Mouse (Mus musculus) E14TG2a.4 (cell line): Measurements from ENCODE around the gene Tec.

Source experiments
- H3K27me3 ChIP-seq: 2 replicates; pipeline ENCODE4 v1.6.1; 2014; ENCODE audit warnings: low read length, control low read depth; ENCODE audit not compliant: insufficient read depth
- H3K36me3 ChIP-seq: 2 replicates; pipeline ENCODE4 v1.6.1; 2014; ENCODE audit warnings: low read length, control low read depth; ENCODE audit not compliant: insufficient read depth
- H3K4me1 ChIP-seq: replicated peaks from 2 replicates; pipeline ENCODE4 v1.6.1; 2014; ENCODE audit warnings: low read depth, low read length, control low read depth
- H3K4me3 ChIP-seq: replicated peaks from 2 replicates; pipeline ENCODE4 v1.5.1; 2014; ENCODE audit warnings: mild to moderate bottlenecking, low read length
- H3K9me3 ChIP-seq: 2 replicates; pipeline ENCODE4 v1.6.1; 2014; ENCODE audit warnings: low read length, control low read depth
- CTCF ChIP-seq: conservative IDR thresholded peaks from 2 replicates; pipeline ENCODE4 v1.5.1; 2014; ENCODE audit warnings: low read length
- NANOG ChIP-seq: IDR thresholded peaks from 2 replicates; pipeline ENCODE4 v1.6.1; 2014; ENCODE audit warnings: borderline replicate concordance, low read length, mixed read lengths
- POU5F1 ChIP-seq: IDR thresholded peaks from 2 replicates; pipeline ENCODE4 v1.6.1; 2014; ENCODE audit warnings: low read length, borderline replicate concordance

The Tec gene

DNA sequence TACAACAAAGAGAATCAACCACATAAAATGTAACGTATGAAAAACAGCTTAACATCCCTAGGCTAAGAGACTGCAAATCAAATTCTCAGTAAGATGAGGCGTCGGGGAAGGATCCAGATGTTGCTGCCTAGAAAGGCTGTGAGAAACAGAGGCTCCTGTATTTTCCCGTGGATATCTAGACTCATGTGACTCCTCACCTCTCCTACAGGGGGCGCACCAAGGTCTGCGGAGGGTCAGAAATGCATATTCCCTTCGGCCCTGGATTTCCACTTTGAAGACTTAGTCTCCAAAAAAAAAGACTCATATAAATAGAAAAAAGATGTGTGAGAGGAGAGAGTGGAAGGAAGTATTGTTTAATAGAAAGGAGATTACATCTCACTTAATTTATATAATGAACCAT lies 147.7 kb downstream of the Tec start:
- no peaks in the 10 kb centered on the region for H3K27me3 ChIP-seq
- H3K9me3 ChIP-seq = no peaks in the 10 kb centered on the region
- no peaks in the 10 kb centered on the region for H3K4me1 ChIP-seq
- TF ChIP-seq POU5F1 (no peak), CTCF (peak; percentile 43), NANOG (no peak)
- H3K36me3 ChIP-seq = no peaks in the 10 kb centered on the region
- H3K4me3 ChIP-seq = no peak overlapping the region

DNA sequence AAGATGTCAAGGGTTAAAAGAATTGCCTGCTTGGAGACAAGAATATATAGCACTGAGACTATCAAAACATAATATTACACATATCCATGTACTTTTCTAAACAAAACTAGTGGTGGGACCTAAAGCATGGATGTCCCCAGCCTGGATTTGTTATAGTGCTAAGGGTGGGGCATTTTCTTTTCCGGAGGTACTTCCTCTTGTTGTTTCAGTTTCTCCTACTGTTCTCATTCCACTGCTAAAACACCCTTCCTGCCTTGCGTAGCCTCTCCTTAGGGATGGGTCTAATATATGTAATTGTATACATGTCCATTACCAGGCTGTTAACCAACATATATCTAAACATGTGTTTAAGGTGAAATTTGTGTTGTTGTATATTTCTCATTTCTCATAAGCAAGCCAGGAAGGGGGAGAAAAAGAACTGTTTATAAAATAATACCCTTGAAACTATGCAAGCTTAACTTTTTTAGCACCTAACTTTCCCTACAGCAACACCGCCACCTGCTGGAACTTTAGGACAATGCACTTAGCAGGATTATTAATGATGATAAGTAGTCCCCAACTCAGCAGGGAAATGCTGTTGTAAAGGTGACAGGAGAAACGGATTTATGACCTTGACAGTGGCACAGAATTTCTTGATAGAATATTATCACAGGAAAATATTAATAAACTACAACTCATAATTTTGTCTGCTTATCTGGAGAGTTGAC lies 157.6 kb downstream of the Tec start:
- H3K27me3 ChIP-seq = 0 out of 2 replicates have a peak, but pooled peaks cover under 1% of the 10 kb centered on the region
- H3K36me3 ChIP-seq = no peaks in the 10 kb centered on the region
- no peaks in the 10 kb centered on the region for H3K9me3 ChIP-seq
- H3K4me1 ChIP-seq = peaks cover 8% of the 10 kb centered on the region; the same call in 1 of the 2 replicates
- no peak overlapping the region for H3K4me3 ChIP-seq
- peak; percentile 93 for TF ChIP-seq CTCF
- TF ChIP-seq NANOG = no peak

DNA sequence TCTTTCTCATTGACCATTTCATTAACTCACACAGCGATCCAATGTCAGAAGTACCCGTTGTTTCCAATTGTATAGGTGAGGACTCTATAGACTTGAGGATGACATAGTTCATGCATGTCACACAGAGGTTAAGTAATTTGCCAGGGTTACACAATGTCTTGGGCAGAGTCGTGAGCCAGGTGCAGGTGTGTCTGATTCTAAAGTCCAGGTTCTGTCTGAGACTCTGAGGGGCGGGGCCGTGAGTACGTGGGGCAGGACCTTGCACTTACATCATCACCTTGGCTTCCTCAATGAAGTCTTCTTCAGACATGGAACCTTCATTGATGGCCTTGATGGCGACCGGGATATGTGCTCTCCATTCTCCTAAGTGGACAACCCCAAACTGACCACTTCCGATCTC lies 158.3 kb downstream of the Tec start:
- no peaks in the 10 kb centered on the region for H3K36me3 ChIP-seq
- no peak overlapping the region for H3K4me3 ChIP-seq
- 0 out of 2 replicates have a peak, but pooled peaks cover 4% of the 10 kb centered on the region for H3K27me3 ChIP-seq
- H3K4me1 ChIP-seq = peaks cover 8% of the 10 kb centered on the region; the same call in 1 of the 2 replicates
- H3K9me3 ChIP-seq = peaks cover 7% of the 10 kb centered on the region
- no peak for TF ChIP-seq NANOG

DNA sequence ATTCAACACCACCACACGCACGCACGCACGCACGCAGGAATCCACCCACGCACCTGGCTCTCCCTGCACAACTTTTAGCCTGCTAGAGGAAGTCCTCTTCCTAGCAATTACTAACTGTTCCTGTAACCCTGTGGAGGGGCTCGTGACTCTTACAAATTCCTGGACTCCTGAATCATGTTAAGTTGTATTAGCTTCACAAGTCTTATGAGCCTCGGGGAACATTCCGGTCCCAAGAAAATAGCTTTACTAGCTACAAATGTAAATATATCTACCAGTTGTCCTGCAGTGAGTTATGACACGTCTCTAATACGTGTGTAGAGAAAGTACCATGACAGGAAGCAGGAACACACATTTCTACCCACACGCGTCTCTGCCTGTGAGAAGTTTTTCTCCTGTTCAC lies 158.8 kb downstream of the Tec start:
- no peak for TF ChIP-seq NANOG
- no peak for TF ChIP-seq POU5F1
- no peak for TF ChIP-seq CTCF
- Histone ChIP-seq H3K9me3 (peaks cover 12% of the 10 kb centered on the region), H3K4me1 (peaks cover 8% of the 10 kb centered on the region; the same call in 1 of the 2 replicates), H3K4me3 (no peak overlapping the region), H3K36me3 (no peaks in the 10 kb centered on the region), H3K27me3 (0 out of 2 replicates have a peak, but pooled peaks cover 4% of the 10 kb centered on the region)

DNA sequence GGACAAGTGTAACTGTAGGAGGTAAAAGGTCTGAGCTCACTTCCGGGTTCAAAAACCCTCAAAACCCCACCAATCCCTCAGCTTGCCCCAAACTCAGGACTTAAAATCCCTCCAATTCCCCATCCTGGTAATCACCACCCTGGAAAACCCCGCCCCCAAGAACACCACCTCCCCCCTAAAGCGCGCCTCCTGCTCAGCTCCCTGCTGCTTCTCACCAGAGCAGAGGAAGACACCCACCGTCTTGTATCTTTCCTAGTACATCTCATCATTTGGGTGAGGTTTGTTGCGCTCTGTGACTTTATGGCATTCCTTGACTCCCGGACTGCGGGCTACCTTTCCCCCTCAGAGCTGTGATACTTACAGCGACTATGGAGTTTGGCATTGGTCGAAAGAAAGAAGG lies 161.6 kb downstream of the Tec start:
- Histone ChIP-seq H3K9me3 (peaks cover 12% of the 10 kb centered on the region), H3K4me1 (peaks cover 8% of the 10 kb centered on the region; the same call in 1 of the 2 replicates), H3K36me3 (no peaks in the 10 kb centered on the region), H3K4me3 (no peak overlapping the region), H3K27me3 (0 out of 2 replicates have a peak, but pooled peaks cover 4% of the 10 kb centered on the region)
- no peak for TF ChIP-seq POU5F1
- TF ChIP-seq CTCF = no peak
- TF ChIP-seq NANOG = no peak

DNA sequence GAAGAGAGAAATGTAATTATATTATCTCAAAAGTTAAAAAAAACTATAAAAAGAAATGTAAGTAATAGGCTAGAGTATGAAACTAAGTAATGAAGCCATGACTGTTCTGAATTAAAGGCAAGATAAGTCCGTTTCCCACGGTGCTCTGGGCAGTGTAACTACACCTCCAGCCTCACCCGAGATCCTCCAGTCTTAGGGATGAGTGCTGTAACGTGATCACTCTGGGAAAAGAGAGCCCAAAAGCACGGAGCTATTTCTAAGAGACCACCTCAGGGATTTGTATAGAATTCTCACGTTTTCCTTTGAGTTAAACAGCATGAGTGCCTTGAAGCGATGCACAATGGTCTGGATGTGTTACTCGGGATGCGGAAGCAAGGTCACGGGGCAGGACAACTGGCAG lies 162.2 kb downstream of the Tec start:
- TF ChIP-seq NANOG (no peak; the same call in 1 of the 2 replicates), CTCF (no peak), POU5F1 (no peak)
- peaks cover 16% of the 10 kb centered on the region for H3K9me3 ChIP-seq

More for the DNA sequence above, 162.2 kb downstream of the Tec start:
- Histone ChIP-seq H3K27me3 (0 out of 2 replicates have a peak, but pooled peaks cover 4% of the 10 kb centered on the region), H3K4me1 (peaks cover 8% of the 10 kb centered on the region; the same call in 1 of the 2 replicates), H3K36me3 (no peaks in the 10 kb centered on the region), H3K4me3 (no peak overlapping the region)
